Mouse (Mus musculus): ENCODE measurements at regions not wholly inside any gene's neighbourhood (a gene's known extent, or its start where the extent isn't known, plus 50 kb on each side); places are given as distances from the start of the nearest gene placed in this dataset.

GRCm38 (mm10) chr9:61509591-61510191 is 137.5 kb downstream of the Tle3 start:
- TF ChIP-seq ZC3H11A (IDR thresholded peaks at IDR 0.05; ENCODE audit: borderline replicate concordance, low read depth, low read length) (no peak), ZNF384 (IDR thresholded peaks at IDR 0.05; ENCODE audit: low read depth, low read length) (no peak)
